Mouse (Mus musculus): Measurements from ENCODE around the gene Inhbc.

DNA sequence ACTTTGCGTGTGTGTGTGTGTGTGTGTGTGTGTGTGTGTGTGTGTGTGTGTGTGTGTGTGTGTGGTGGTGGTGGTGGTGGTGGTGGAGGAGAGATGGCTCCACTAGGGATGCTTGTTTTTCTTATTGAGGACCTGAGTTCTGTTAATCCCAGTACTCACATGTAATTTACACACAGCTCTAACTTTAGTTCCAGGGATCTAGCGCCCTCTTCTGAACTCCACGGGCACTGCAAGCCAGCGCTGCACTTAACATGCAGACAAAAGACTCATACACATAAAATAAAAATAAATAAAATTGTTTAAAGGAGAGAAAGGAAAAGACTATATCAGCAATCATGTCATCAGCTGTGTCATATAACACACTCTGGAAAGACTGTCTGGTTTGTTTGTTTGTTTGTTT, 21.3 kb downstream of the Inhbc start:
- peak; percentile 53 to 61 (median 55); a peak in 5 of 6 replicates for TF ChIP-seq CTCF (IDR thresholded peaks at IDR 0.05 in 2 of 3, conservative IDR thresholded peaks at IDR 0.05 in 1 of 3; ENCODE audit: control insufficient read depth in 1 of 3, insufficient read depth in 1 of 3, low read depth in 2 of 3, low read length in 3 of 3, poor library complexity in 1 of 3, severe bottlenecking in 1 of 3)
- TF ChIP-seq POLR2A (IDR thresholded peaks at IDR 0.05; ENCODE audit: control insufficient read depth in 1 of 2, insufficient read depth in 1 of 2, low read depth in 1 of 2, low read length in 2 of 2, poor library complexity in 1 of 2) = no peak
- no peak for TF ChIP-seq MAX (IDR thresholded peaks at IDR 0.05; ENCODE audit: low read length)
- no peak for TF ChIP-seq USF2 (IDR thresholded peaks at IDR 0.05; ENCODE audit: borderline replicate concordance in 1 of 2, insufficient read depth in 1 of 2, low read depth in 1 of 2, low read length in 2 of 2)
- TF ChIP-seq UBTF (IDR thresholded peaks at IDR 0.05; ENCODE audit: borderline replicate concordance, insufficient read depth, low read depth, low read length) = no peak
- no peak for TF ChIP-seq TCF12 (IDR thresholded peaks at IDR 0.05; ENCODE audit: low read depth, low read length)
- no peak for TF ChIP-seq TBP (IDR thresholded peaks at IDR 0.05; ENCODE audit: low read depth, low read length)
- TF ChIP-seq ETS1 (IDR thresholded peaks at IDR 0.05; ENCODE audit: low read depth, low read length) = no peak
- no peak for TF ChIP-seq GABPA (IDR thresholded peaks at IDR 0.05; ENCODE audit: low read depth, low read length)
- no peak for TF ChIP-seq ZC3H11A (IDR thresholded peaks at IDR 0.05; ENCODE audit: low read depth, low read length)
- no peak for TF ChIP-seq JUND (IDR thresholded peaks at IDR 0.05; ENCODE audit: low read depth, low read length)
